ENCODE assay signal across 11 mouse cellular contexts in genomic region chr1:192833586-192833985, GRCm38 (mm10). TPM values are rescaled to one million over a fixed set of nuclear protein-coding genes. Genes with fewer than 3 reads are reported as not detected.
DNase-seq lines count a peak whose midpoint lies in the region; ATAC-seq and TF ChIP-seq lines count a peak whose summit lies in the region.
"Had no signal": no experiment of that assay in that cellular context is flagged by ENCODE, and none has a peak within 500 bp of the region (broad histone marks: within the 10 kb centered on the region; RNA-seq: fewer than 3 reads in every experiment).

No protein-coding gene starts in this region.

- intact Hi-C loops in left cerebral cortex, postnatal 14 days (cut with DNase I): no loop called here

- no peaks in the 10 kb centered on the region for H3K36me3 ChIP-seq in midbrain, embryonic 11.5 days (ENCODE audit: control insufficient read depth, insufficient read depth, low read length)
- H3K36me3 ChIP-seq: liver, embryonic 15.5 days had no signal

- WGBS in midbrain, embryonic 11.5 days: 4% methylated on average over 26 of the region's 26 CpGs

- ATAC-seq in hematopoietic stem cell, adult 5-6 weeks (replicated peaks in 1 of 2; ENCODE audit: insufficient read depth in 1 of 2, low FRiP score in 2 of 2, low TSS enrichment in 1 of 2, low read depth in 1 of 2, poor library complexity in 2 of 2, severe bottlenecking in 2 of 2): peak; percentile 20 to 44; a peak in 3 of 4 replicates
- ATAC-seq in midbrain, embryonic 11.5 days (ENCODE audit: low FRiP score): no peak
- ATAC-seq in granulocyte monocyte progenitor cell, adult 5-6 weeks (replicated peaks; ENCODE audit: poor library complexity, severe bottlenecking): no peak

- H3K4me3 ChIP-seq in midbrain, embryonic 11.5 days (ENCODE audit: low read depth, low read length): no peak overlapping the region
- H3K4me3 ChIP-seq in layer of hippocampus, adult 2 months: no peak overlapping the region
- H3K4me3 ChIP-seq: liver, embryonic 15.5 days had no signal

- H3K27me3 ChIP-seq in midbrain, embryonic 11.5 days (ENCODE audit: control insufficient read depth, insufficient read depth, low read length): peaks cover 21% of the 10 kb centered on the region

- H3K4me2 ChIP-seq in midbrain, embryonic 11.5 days: peak overlapping the region; percentile 9; the same call in 1 of the 2 replicates

- H3K9me3 ChIP-seq in midbrain, embryonic 11.5 days (ENCODE audit: control insufficient read depth, low read length): no peaks in the 10 kb centered on the region
- H3K9me3 ChIP-seq: liver, embryonic 15.5 days had no signal

- H3K27ac ChIP-seq in midbrain, embryonic 11.5 days (ENCODE audit: low read depth, low read length): no peak overlapping the region
- H3K27ac ChIP-seq in layer of hippocampus, adult 2 months: no peak overlapping the region
- H3K27ac ChIP-seq: kidney, postnatal 0 days; liver, embryonic 15.5 days had no signal

- no peak for TF ChIP-seq CTCF in layer of hippocampus, adult 2 months (conservative IDR thresholded peaks at IDR 0.05)

- peaks cover 29% of the 10 kb centered on the region for H3K4me1 ChIP-seq in midbrain, embryonic 11.5 days (ENCODE audit: control insufficient read depth, insufficient read depth, low read length)

- peak overlapping the region; percentile 68; the same call in 1 of the 2 replicates for H3K9ac ChIP-seq in midbrain, embryonic 11.5 days (ENCODE audit: low read length)
- H3K9ac ChIP-seq: liver, embryonic 15.5 days had no signal

- DNase-seq in gastrocnemius, postnatal 10 days: peak; percentile 11
- no peak for DNase-seq in gastrocnemius, adult 8-10 months (ENCODE audit: low spot score in 2 of 2)
- peak; percentile 29 for DNase-seq in R1 (ENCODE audit: low read depth, low spot score)
- DNase-seq in midbrain, embryonic 11.5 days (ENCODE audit: low spot score, missing footprints): peak; percentile 92
- no peak for DNase-seq in left cerebral cortex, postnatal 14 days (ENCODE audit: low spot score in 2 of 2)
- DNase-seq in layer of hippocampus, adult 2 months (ENCODE audit: low spot score in 2 of 2): no peak
- DNase-seq: cerebellum, adult 18-20 months had no signal

RNA-seq across cellular contexts. Expression of gene Sertad4, which starts 22.0 kb away (rescaled TPM):
- 10 to 100 TPM; 11.4 to 17.5 TPM for total RNA-seq in gastrocnemius, postnatal 10 days (2021)
- total RNA-seq in gastrocnemius, adult 8-10 months (2022): 1 to 10 TPM in 3 of 4 experiments, under 1 TPM in 1; 0.78 to 1.9 (median 1.4) TPM
- not detected in 2 replicates for total RNA-seq in hematopoietic stem cell, adult 5-6 weeks (2017)
- polyA plus RNA-seq in midbrain, embryonic 11.5 days (2014; fragmentation: Nextera tagmentation; extraction: Ambion mirVana): 14.3 and 14.9 TPM in 2 replicates
- total RNA-seq in left cerebral cortex, postnatal 14 days (2021): 10 to 100 TPM; 19.0 to 21.4 TPM
- not detected in 2 replicates for total RNA-seq in granulocyte monocyte progenitor cell, adult 5-6 weeks (2014; fragmentation: Nextera tagmentation)
- not detected in 2 replicates for total RNA-seq in granulocyte monocyte progenitor cell, adult 5-6 weeks (2017)
- 10 to 100 TPM; 14.2 to 16.9 TPM for total RNA-seq in layer of hippocampus, adult 2 months (2021)

Comparison
In these comparisons a context has a peak if more than half of its experiments do, and no peak if none do; other contexts are left out.
1. DNase-seq: peak in gastrocnemius, postnatal 10 days (single experiment), R1 (single experiment) and midbrain, embryonic 11.5 days (single experiment); none in gastrocnemius, adult 8-10 months (0 of 2), left cerebral cortex, postnatal 14 days (0 of 2) and layer of hippocampus, adult 2 months (0 of 2).
2. RNA of gene Sertad4, which starts 22.0 kb away (total RNA-seq): 19.0 to 21.4 TPM in left cerebral cortex, postnatal 14 days, 11.4 to 17.5 TPM in gastrocnemius, postnatal 10 days and 14.2 to 16.9 TPM in layer of hippocampus, adult 2 months; 0.78 to 1.9 TPM in gastrocnemius, adult 8-10 months, not detected in hematopoietic stem cell, adult 5-6 weeks and not detected in granulocyte monocyte progenitor cell, adult 5-6 weeks; every median in the first group is over 4 times any median in the second.
3. ATAC-seq: peak in hematopoietic stem cell, adult 5-6 weeks (2 of 2); none in midbrain, embryonic 11.5 days (single experiment) and granulocyte monocyte progenitor cell, adult 5-6 weeks (single experiment).